Mouse (Mus musculus): ENCODE measurements around the gene 2610021A01Rik.
"Not testable (repeated sequence)": the region's sequence is repeated elsewhere in the genome, so short reads cannot be mapped to it uniquely, and the experiment has no call there.

DNA sequence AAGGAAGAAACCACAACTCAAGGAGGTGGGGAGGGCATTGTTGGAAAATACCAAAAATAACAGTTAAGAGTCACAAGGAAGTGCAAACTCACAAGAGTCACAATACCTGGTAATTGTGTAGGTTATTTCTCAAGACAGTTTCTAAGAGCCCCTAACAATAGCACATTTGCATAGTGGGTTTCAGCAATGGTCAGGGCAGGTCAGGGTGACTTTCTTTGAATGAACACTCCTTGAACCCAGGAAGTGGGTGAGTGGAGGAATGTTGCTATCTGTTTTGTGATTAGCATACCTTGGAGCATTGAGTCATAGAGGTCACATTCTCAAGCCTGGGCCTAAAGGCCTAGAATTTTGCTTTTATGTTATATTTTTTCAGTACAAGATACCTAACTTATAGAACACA, 11.2 kb upstream of the 2610021A01Rik start:
- not testable (repeated sequence) for TF ChIP-seq POLR2A (IDR thresholded peaks at IDR 0.05; ENCODE audit: control insufficient read depth, low read depth, low read length); CTCF (IDR thresholded peaks at IDR 0.05; ENCODE audit: control insufficient read depth, insufficient read depth, insufficient replicate concordance, low read depth, low read length)

Data from testis, adult 2 months (tissue).